Mouse (Mus musculus): ENCODE results near the gene Phrf1. TPM values are rescaled to one million over a fixed set of nuclear protein-coding genes. Genes with fewer than 3 reads are reported as not detected.

Gene Phrf1
- total RNA-seq, 4 experiments from 2014 or later: 26.2 to 38.2 (median 31.9) TPM

DNA sequence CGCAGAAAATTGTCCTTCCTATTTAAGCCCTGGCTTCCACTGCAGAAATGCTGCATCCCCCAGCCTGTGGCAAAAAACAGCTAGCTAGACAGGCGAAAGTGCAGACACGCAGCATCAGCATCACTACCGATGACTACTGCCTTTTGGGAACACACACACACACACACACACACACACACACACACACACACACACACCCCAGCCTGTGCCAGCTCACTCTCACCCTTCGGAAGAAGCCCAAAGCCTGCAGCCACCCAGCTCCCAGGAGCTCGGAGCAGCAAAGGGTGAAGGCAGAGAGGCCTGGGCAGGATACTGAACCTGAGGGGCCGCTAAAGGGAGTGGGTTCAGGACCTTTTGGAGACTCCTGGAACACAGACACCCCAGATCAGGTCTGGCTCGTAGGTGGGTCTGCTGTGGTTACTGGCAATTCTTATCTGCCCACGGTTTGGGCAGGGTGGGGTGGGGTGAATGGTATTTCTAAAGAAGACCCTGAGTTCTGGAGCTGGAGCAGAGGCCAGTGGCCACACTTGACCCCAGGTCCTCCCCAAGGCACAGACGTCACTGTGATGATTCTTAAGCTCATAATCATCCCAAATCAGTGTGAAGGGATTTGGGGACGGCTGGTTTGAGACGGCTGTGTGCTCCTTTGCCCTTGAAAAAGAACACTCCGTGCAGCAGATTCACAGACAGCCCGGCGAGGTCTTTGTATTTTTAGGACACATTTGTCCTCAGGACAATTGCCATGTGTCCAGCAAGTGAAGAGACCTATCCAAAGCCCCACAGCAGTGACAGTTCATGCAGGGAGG, 64.2 kb downstream of the Phrf1 start:
- DNase-seq (ENCODE audit: low spot score): no peak

DNA sequence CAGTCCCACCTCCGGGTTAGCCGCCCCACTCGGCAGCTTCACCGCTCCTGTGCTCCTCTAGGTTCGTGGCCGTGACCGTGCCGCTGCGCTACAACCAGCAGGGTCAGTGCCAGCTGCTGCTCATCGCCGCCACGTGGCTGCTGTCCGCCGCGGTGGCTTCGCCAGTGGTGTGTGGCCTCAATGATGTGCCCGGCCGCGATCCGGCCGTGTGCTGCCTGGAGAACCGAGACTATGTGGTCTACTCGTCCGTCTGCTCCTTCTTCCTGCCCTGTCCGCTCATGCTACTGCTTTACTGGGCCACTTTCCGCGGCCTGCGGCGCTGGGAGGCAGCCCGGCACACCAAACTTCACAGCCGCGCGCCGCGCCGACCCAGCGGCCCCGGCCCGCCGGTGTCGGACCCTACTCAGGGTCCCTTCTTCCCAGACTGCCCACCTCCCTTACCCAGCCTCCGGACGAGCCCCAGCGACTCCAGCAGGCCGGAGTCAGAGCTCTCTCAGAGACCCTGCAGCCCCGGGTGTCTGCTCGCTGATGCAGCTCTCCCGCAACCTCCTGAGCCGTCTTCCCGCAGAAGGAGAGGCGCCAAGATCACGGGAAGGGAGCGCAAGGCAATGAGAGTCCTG, 65.4 kb downstream of the Phrf1 start:
- no peak for DNase-seq (ENCODE audit: low spot score)

DNA sequence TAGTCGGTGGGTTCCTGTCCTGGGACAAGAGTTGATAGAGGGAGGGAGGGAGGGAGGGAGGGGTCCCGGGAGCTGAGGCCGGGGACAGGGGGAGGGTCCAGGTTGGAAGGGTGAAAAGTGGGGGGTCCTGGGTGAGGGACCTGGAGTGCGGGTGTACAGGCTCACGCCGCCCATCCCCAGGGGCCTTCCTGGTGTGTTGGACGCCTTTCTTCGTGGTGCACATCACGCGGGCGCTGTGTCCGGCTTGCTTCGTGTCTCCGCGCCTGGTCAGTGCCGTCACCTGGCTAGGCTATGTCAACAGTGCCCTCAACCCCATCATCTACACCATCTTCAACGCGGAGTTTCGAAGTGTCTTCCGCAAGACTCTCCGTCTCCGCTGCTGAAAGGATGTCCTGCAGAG, 65.9 kb downstream of the Phrf1 start:
- no peak for DNase-seq (ENCODE audit: low spot score)

DNA sequence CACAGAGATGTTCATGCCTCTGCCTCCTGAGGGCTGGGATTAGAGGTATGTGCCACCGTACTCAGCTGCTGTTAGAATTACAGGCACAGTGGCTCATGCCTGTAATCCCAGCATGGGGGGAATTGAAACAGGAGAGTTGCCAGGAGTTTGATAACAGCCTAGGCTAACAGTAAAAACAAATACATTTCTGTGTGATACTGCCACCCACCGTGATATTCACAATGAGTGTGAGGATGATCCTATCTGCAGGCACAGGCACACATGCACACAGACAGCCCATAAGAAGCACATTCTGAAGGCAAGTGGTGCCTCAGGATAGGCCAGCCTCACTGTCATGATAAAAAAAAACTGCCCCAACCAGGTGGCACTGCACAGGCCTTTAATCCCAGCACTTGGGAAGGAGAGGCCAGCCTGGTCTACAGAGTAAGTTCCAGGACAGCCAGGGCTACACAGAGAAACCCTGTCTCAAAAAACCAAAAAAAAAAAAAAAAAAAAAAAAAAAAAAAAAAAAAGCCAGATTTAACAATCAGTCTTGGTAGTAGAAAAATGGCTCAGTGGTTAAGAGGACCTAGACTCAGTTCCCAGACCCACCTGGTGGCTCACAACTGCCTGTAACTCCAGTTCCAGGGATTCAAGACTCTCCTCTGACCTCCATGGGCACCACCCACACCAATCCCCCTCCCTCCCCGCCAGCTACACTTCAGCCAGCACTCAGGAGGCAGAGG, 69.5 kb downstream of the Phrf1 start:
- no peak for DNase-seq (ENCODE audit: low spot score)

DNA sequence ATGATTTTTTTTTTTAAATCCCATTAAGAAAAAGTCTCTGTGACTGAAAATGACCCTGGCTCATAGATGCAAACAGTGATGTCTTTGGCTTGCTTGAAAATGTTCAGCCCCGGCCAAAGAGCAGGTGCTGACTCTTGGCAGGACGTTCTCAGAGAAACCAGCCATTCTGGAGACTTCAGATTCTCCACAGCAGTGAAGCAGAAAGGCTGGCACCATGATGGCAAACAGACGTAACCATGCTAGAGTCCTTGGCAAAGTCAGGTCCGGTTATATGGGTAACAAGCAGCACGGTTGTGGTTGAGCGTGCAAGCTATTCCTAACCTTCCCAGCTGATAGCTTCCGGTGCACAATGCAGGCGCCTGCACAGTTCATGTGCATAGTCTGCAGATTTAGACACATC, 70.6 kb downstream of the Phrf1 start:
- no peak for DNase-seq (ENCODE audit: low spot score)

DNA sequence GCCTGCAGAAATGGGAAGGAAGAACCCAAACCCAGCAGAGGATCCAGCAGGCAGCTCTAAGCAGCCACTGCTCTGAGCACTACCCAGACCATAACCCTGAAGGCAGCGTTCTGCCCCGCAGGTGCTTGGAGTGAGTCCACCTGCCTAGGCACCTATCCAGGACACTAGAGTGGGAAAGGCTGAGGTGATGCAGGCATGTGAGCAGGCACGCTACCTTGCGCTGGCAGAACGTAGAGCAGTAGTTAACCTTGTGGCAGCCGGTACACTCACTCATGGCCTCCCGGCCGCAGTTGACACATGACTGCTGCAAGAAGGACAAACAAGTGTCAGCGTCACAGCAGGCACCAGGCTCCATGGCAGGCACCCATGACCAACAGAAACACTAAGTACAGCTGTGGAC, 72.8 kb downstream of the Phrf1 start:
- no peak for DNase-seq (ENCODE audit: low spot score)

DNA sequence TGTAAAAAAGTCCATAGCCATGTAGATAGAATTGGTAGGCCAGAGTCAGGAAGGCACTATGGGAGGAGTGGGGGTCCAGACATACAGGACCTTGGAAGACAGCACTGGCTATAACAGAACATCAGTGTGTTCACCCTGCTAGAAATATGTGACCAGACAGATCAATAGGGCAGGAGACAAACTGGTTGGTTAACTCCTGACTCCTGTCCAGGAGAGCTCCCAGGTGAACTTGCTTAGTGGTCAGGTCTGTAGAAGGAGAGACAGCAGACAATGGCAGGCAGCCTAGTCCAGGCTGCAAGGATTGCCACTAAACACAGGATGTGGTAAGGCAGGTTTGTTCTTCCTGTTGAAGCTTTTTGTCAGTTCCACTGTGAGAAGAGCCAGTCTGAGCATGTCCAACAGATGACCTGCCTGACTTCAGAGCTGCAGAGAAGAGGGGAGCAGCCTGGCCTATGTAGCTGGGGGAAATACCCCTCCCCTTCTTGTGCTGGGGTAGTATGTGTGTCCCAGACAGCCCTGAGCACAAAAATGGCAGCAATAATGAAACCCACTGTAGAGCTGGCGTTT, 74.2 kb downstream of the Phrf1 start:
- DNase-seq (ENCODE audit: low spot score): no peak

DNA sequence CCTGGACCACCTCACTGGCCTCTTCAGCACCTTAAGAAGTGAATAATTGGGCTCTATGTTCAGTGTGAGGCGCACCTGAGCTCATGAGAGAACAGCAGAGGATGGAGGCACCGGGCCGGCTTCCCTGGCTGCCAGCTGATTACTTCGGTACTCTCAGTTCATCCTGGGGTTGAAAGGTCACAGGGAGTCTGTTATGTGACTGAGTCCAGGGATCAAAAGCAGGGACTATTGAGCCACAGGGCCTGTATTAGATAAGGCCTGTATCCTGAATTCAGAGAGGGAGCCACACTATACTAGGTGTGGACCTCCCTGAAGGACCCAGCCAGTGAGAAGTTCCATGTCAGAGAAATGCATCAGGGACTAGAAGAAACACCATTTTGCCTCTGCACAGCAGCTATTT, 76.0 kb downstream of the Phrf1 start:
- no peak for DNase-seq (ENCODE audit: low spot score)

Small RNAs within 50 kb of the gene (microRNA-seq; reads per million reads assigned to microRNA genes)
- 175 reads per million, percentile 65 among the genes with 10 or more reads in this experiment for gene Mir210

Other genes with a start within 250 kb of the Phrf1 start
- 100 to 1,000 TPM in 1 of 4 experiments, 10 to 100 TPM in 3; 83.5 to 104 (median 88.4) TPM for gene Ifitm3, start 218.0 kb upstream of the Phrf1 start, total RNA-seq (2022)
- 1 to 10 TPM in 1 of 4 experiments, not detected in 3; 4.9 TPM for gene Ifitm6, start 210.9 kb upstream of the Phrf1 start, total RNA-seq (2022)
- gene Gm17387, start 199.7 kb upstream of the Phrf1 start, total RNA-seq (2022): not detected
- not detected for gene B4galnt4, start 167.7 kb upstream of the Phrf1 start, total RNA-seq (2022)
- gene Pkp3, start 150.6 kb upstream of the Phrf1 start, total RNA-seq (2022): under 1 TPM; 0.19 to 0.35 (median 0.27) TPM
- gene Sigirr, start 128.2 kb upstream of the Phrf1 start, total RNA-seq (2022): 1 to 10 TPM; 4.8 to 6.5 (median 5.6) TPM
- under 1 TPM in 3 of 4 experiments, not detected in 1; 0.08 to 0.41 (median 0.14) TPM for gene Ano9, start 111.0 kb upstream of the Phrf1 start, total RNA-seq (2022)
- 10 to 100 TPM; 28.0 to 35.8 (median 29.7) TPM for gene Ptdss2, start 106.4 kb upstream of the Phrf1 start, total RNA-seq (2022)
- gene Rnh1, start 55.9 kb upstream of the Phrf1 start, total RNA-seq (2022): 10 to 100 TPM; 71.3 to 75.2 (median 72.9) TPM
- gene Hras, start 34.8 kb upstream of the Phrf1 start, total RNA-seq (2022): 100 to 1,000 TPM in 1 of 4 experiments, 10 to 100 TPM in 3; 81.0 to 107 (median 87.7) TPM
- 1 to 10 TPM; 1.8 to 3.4 (median 3.0) TPM for gene Lrrc56, start 34.6 kb upstream of the Phrf1 start, total RNA-seq (2022)
- gene Lmntd2, start 14.7 kb upstream of the Phrf1 start, total RNA-seq (2022): not detected
- under 1 TPM in 3 of 4 experiments, not detected in 1; 0.66 to 0.90 (median 0.73) TPM for gene Rassf7, start 12.9 kb upstream of the Phrf1 start, total RNA-seq (2022)
- gene Irf7, start 37.7 kb downstream of the Phrf1 start, total RNA-seq (2022): 1 to 10 TPM; 1.7 to 2.4 (median 2.1) TPM
- gene Cdhr5, start 48.0 kb downstream of the Phrf1 start, total RNA-seq (2022): not detected
- gene Sct, start 50.3 kb downstream of the Phrf1 start, total RNA-seq (2022): not detected
- gene Drd4, start 63.2 kb downstream of the Phrf1 start, total RNA-seq (2022): not detected
- gene Deaf1, start 98.9 kb downstream of the Phrf1 start, total RNA-seq (2022): 10 to 100 TPM; 10.8 to 14.7 (median 12.7) TPM
- gene Tmem80, start 99.0 kb downstream of the Phrf1 start, total RNA-seq (2022): 10 to 100 TPM; 13.7 to 16.6 (median 15.5) TPM
- gene Eps8l2, start 110.1 kb downstream of the Phrf1 start, total RNA-seq (2022): 1 to 10 TPM; 3.7 to 5.0 (median 3.9) TPM
- 100 to 1,000 TPM; 107 to 115 (median 110) TPM for gene Taldo1, start 163.4 kb downstream of the Phrf1 start, total RNA-seq (2022)
- gene Gatd1, start 185.4 kb downstream of the Phrf1 start, total RNA-seq (2022): 10 to 100 TPM; 13.3 to 16.0 (median 14.8) TPM
- 1 to 10 TPM in 3 of 4 experiments, under 1 TPM in 1; 0.78 to 1.7 (median 1.4) TPM for gene Cend1, start 200.7 kb downstream of the Phrf1 start, total RNA-seq (2022)
- 10 to 100 TPM; 44.3 to 76.1 (median 66.5) TPM for gene Slc25a22, start 209.1 kb downstream of the Phrf1 start, total RNA-seq (2022)
- gene Pidd1, start 215.2 kb downstream of the Phrf1 start, total RNA-seq (2022): under 1 TPM; 0.32 to 0.62 (median 0.44) TPM
- gene Rplp2, start 218.6 kb downstream of the Phrf1 start, total RNA-seq (2022): 100 to 1,000 TPM; 796 to 941 (median 846) TPM
- gene Pnpla2, start 226.4 kb downstream of the Phrf1 start, total RNA-seq (2022): 100 to 1,000 TPM; 419 to 549 (median 431) TPM
- 10 to 100 TPM; 17.7 to 24.2 (median 19.1) TPM for gene Cracr2b, start 232.3 kb downstream of the Phrf1 start, total RNA-seq (2022)
- gene Cd151, start 238.6 kb downstream of the Phrf1 start, total RNA-seq (2022): 100 to 1,000 TPM; 331 to 351 (median 345) TPM
- gene Polr2l, start 246.3 kb downstream of the Phrf1 start, total RNA-seq (2022): 10 to 100 TPM; 75.5 to 93.4 (median 84.3) TPM
- gene Tspan4, start 246.5 kb downstream of the Phrf1 start, total RNA-seq (2022): 10 to 100 TPM; 25.8 to 45.3 (median 42.8) TPM